Mouse (Mus musculus) ES-E14 (cell line): Measurements from ENCODE around the gene Gpr132. TPM values are rescaled to one million over a fixed set of nuclear protein-coding genes. Genes with fewer than 3 reads are reported as not detected.

Experiments used
- DNase-seq: peaks from one replicate; pipeline ENCODE4 v3.0.0-alpha.2; 2013; ENCODE audit warnings: low read depth, low spot score
- H3K27ac ChIP-seq: 2 replicates; pipeline ENCODE4 v1.5.1; 2012; ENCODE audit warnings: low read depth, mild to moderate bottlenecking, low read length, moderate library complexity, mixed read lengths; ENCODE audit not compliant: poor library complexity, insufficient read depth, severe bottlenecking
- H3K36me3 ChIP-seq: 2 replicates; pipeline ENCODE4 v1.6.1; 2012; ENCODE audit warnings: mild to moderate bottlenecking, low read length, moderate library complexity, mixed read lengths; ENCODE audit not compliant: control insufficient read depth, poor library complexity, insufficient read depth, severe bottlenecking
- H3K4me1 ChIP-seq, 2 experiments: fragments of 150-350 bp in 1 of 2; sonication (generic) in 1 of 2; 2 replicates each; pipeline ENCODE4 v1.6.1; 2012; ENCODE audit warnings: low read length in 2 of 2, mild to moderate bottlenecking in 1 of 2, mixed read lengths in 1 of 2; ENCODE audit not compliant: control insufficient read depth in 2 of 2, insufficient read depth in 2 of 2, poor library complexity in 1 of 2
- H3K4me3 ChIP-seq, 2 experiments: fragments of 150-350 bp in 1 of 2; sonication (generic) in 1 of 2; 2 replicates each; pipeline ENCODE4 v1.5.1; 2012; ENCODE audit warnings: low read length in 2 of 2, low read depth in 1 of 2, mild to moderate bottlenecking in 1 of 2, mixed read lengths in 1 of 2; ENCODE audit not compliant: insufficient read depth in 1 of 2, poor library complexity in 1 of 2, severe bottlenecking in 1 of 2
- H3K9ac ChIP-seq: 2 replicates; pipeline ENCODE4 v1.6.1; 2012; ENCODE audit warnings: low read depth, mild to moderate bottlenecking, low read length, mixed read lengths; ENCODE audit not compliant: poor library complexity, insufficient read depth, severe bottlenecking
- H3K9me3 ChIP-seq: fragments of 150-350 bp; sonication (generic); 2 replicates; pipeline ENCODE4 v1.6.1; 2012; ENCODE audit warnings: low read depth, mild to moderate bottlenecking, low read length; ENCODE audit not compliant: control insufficient read depth, insufficient read depth
- CHD2 ChIP-seq: IDR thresholded peaks from 2 replicates; pipeline ENCODE4 v1.6.1; 2014; ENCODE audit warnings: mild to moderate bottlenecking, low read depth, low read length, inconsistent platforms
- HCFC1 ChIP-seq: IDR thresholded peaks from 2 replicates; pipeline ENCODE4 v1.6.1; 2012; ENCODE audit warnings: low read length, inconsistent platforms, borderline replicate concordance; ENCODE audit not compliant: insufficient read depth
- MAFK ChIP-seq: IDR thresholded peaks from 2 replicates; pipeline ENCODE4 v1.6.1; 2014; ENCODE audit warnings: mild to moderate bottlenecking, low read depth, low read length, inconsistent platforms; ENCODE audit not compliant: insufficient read depth
- ZC3H11A ChIP-seq: IDR thresholded peaks from 2 replicates; pipeline ENCODE4 v1.6.1; 2012; ENCODE audit warnings: low read depth, mild to moderate bottlenecking, inconsistent platforms, low read length, borderline replicate concordance
- ZNF384 ChIP-seq: IDR thresholded peaks from 2 replicates; pipeline ENCODE4 v1.6.1; 2012; ENCODE audit warnings: low read depth, low read length, inconsistent platforms
- in situ Hi-C, 2 experiments: fragments of 600-800 bp; cut with MboI; formaldehyde crosslinking; loops; one replicate each; pipeline ENCODE4 v1.15.1; 2025; ENCODE audit warnings: low sequenced_read_pairs in 2 of 2, inconsistent platforms in 1 of 2; ENCODE audit not compliant: unreplicated experiment in 2 of 2
- total RNA-seq: library from RNA; depleted of rRNA; stranded (reverse); fragments of 300-350 nt; gene quantifications from 2 replicates; pipeline ENCODE4 v1.2.3, GENCODE M21; 2012

Gpr132 gene
- total RNA-seq, 1 experiment: 0.36 TPM

- in situ Hi-C loops: no loop called here
- DNase-seq: no peak
- H3K9me3 ChIP-seq: no peaks in the 10 kb centered on the region
- TF ChIP-seq ZC3H11A (no peak), MAFK (no peak), HCFC1 (no peak), ZNF384 (no peak), CHD2 (no peak)
- no peak overlapping the region for H3K9ac ChIP-seq
- H3K4me1 ChIP-seq: peaks cover 2 to 20% of the 10 kb centered on the region in 2 experiments; a peak in 2 of 4 replicates
- H3K4me3 ChIP-seq: no peak overlapping the region
- H3K36me3 ChIP-seq: no peaks in the 10 kb centered on the region
- H3K27ac ChIP-seq: no peak overlapping the region
These were observed 13.3 kb downstream of the Gpr132 start for GRCm38 (mm10) chr12:112854610-112855333.

- TF ChIP-seq CHD2: no peak
- no peak for TF ChIP-seq HCFC1
- TF ChIP-seq ZC3H11A: no peak
- no peak for TF ChIP-seq ZNF384
- Histone ChIP-seq H3K36me3 (no peaks in the 10 kb centered on the region), H3K4me3 (no peak overlapping the region), H3K9me3 (no peaks in the 10 kb centered on the region), H3K4me1 (peaks cover 2 to 20% of the 10 kb centered on the region in 2 experiments; a peak in 2 of 4 replicates), H3K27ac (no peak overlapping the region), H3K9ac (no peak overlapping the region)
- no peak for DNase-seq
- in situ Hi-C loops: no loop called here
These were observed 14.8 kb downstream of the Gpr132 start for GRCm38 (mm10) chr12:112853050-112853729.

- in situ Hi-C loops: no loop called here
- Histone ChIP-seq H3K9ac (no peak overlapping the region), H3K27ac (peak overlapping the region; percentile 35; the same call in 1 of the 2 replicates), H3K9me3 (no peaks in the 10 kb centered on the region), H3K4me1 (peaks cover 2 to 20% of the 10 kb centered on the region in 2 experiments; a peak in 2 of 4 replicates), H3K4me3 (no peak overlapping the region), H3K36me3 (no peaks in the 10 kb centered on the region)
- no peak for DNase-seq
- TF ChIP-seq CHD2 (no peak), MAFK (peak; percentile 72; the same call in 1 of the 2 replicates)
These were observed 16.9 kb downstream of the Gpr132 start for GRCm38 (mm10) chr12:112851116-112851515.

GRCm38 (mm10) chr12:112850344-112850743, 17.7 kb downstream of the Gpr132 start:
- no peaks in the 10 kb centered on the region for H3K9me3 ChIP-seq
- peaks cover 2 to 20% of the 10 kb centered on the region in 2 experiments; a peak in 2 of 4 replicates for H3K4me1 ChIP-seq
- peak overlapping the region; percentile 44; the same call in 1 of the 2 replicates for H3K9ac ChIP-seq
- no peak overlapping the region; a peak in 1 of 4 replicates for H3K4me3 ChIP-seq
- peak overlapping the region; percentile 36 for H3K27ac ChIP-seq
- H3K36me3 ChIP-seq: no peaks in the 10 kb centered on the region
- no peak for DNase-seq
- in situ Hi-C loops: no loop called here
- TF ChIP-seq HCFC1: no peak
- TF ChIP-seq ZNF384: no peak
- TF ChIP-seq ZC3H11A: no peak
- no peak for TF ChIP-seq CHD2
- TF ChIP-seq MAFK: no peak
